Mouse (Mus musculus) kidney, adult 11 months (tissue): ENCODE measurements at regions not wholly inside any gene's neighbourhood (a gene's known extent, or its start where the extent isn't known, plus 50 kb on each side); places are given as distances from the start of the nearest gene placed in this dataset.

ENCODE experiments used
- DNase-seq: peaks from one replicate; pipeline ENCODE4 v3.0.0; 2022

DNA sequence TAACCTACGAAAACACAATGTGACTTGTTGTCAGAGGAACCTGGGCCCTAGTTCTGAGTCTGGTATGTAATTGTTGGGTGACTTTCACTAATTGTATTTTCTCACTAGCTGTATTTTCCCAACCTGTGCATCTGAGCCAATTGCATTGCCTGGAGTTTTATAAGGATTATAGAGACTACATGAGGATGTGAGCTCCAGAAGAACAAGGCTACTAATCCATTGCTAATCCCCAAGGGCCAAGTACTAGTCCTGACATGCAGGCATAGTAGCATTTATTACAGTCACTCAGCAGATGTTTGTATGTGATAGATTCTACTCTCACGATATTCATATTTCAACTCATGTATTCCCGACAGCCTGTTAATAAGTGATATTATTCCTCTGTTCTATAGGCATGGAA, 2481.1 kb upstream of the Gm7489 start:
- DNase-seq, result no peak

DNA sequence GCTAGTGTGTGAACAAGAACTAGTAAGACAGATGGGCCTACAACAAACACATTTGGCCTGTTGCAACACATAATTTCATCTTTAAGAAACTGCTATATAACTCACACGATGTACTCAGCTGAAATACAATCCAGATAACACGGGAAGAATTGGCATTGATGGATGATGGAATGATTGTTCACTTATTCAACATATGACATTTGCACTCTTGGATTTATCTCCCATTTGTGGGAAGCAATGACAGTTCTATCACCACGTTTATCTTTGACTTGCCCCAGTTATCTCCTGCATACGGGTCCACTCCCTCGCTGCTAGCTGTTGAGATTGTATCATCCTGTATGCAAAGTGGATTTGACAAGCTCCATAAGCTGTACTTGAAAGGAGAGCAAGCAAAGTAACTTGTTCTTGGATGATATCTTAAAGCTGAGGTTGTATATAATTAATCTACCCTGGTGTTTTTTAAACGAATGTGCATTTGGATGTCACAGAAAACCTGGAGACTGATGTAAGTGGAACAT, 2474.9 kb upstream of the Gm7489 start:
- no peak for DNase-seq

DNA sequence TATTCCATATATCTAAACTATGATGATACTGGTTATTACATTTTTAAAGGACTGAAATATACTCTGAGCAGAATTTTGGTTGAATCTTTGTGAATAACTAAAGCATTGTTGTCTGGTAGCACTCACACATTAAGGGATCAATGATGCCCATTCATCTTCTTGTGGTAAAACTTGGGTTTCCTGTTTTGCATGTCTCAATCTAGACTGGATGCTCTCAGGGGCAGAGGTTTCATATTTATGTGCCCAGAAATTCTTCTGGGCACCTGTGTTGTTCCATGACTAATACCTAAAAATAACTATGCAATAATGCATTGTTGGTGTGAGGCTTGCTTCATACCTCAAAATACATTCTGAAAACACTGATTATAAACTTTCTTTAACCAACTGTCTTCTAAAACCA, 2472.7 kb upstream of the Gm7489 start:
- DNase-seq, result no peak

DNA sequence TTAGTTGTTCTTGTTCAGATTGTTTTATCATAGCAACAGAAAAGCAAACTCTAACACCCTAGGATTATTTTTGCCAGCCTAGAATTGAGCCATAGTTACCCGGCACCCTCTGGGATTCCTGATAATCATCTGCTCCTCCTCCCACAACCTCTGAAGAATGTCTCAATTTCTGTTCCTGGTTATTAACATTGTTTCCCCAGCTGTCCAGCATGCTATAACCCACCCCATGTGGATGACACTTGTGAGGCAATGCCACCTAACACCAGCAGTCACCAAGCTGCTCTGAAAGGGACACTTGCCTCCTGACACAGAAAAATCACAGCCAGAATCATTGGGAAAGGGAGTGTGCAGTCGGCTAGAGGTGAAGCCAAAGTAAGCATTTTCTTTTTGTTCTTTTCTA, 2442.1 kb upstream of the Gm7489 start:
- no peak for DNase-seq

DNA sequence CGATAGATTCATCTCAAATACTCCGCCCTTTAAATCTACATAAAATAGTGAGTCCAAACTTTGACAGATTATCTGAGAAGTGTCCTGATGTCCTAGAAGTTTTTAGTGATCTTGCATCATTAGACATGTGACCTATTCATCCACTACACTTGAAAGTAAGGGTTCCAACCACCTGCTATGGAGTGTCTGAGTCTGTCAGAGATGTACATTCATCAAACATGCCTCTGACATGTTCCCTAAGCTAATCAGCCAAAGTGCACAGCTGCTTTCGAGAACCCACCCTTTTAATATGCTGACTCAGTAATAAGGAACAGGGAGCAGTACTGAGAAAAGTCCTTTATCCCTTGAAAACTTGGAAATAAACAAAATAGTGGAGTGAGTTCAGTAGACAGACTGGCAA, 2414.8 kb upstream of the Gm7489 start:
- no peak for DNase-seq

DNA sequence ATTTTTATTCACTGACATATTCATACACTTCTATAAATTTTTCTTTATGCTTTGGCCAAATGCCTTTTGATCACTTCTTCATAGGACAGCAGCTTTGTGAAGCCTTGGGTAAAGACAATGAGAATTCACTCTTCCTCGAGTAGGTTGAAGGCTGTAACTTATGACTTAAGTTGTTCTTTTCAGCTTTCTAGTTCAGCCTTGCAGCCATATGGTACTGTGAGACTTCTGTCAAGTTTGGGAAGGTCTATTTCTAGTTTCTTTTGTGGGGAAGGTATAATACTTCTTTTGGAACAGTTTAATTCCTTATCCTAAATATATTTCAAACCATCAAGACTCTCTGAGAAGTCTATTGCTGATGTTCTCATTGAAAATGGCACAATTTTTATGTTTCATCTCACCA, 2413.6 kb upstream of the Gm7489 start:
- DNase-seq, result no peak

DNA sequence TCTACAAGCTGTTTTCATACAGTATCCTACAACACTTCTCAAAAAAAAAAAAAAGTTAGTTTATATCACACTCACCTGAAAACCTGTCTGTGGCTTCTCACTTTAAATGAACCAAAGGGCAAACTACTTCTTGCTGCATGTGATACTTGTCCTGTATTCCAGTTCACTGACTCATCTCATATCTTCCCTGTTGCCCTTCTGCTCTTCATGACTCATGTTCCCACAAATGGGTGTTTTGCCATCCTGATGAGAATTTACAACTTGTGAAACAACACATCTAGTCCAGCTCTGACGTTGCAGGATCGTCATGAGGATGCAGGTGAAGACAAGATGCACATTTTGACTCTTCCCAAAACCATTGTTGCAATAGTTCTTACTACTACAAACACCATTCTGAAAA, 2412.7 kb upstream of the Gm7489 start:
- no peak for DNase-seq

DNA sequence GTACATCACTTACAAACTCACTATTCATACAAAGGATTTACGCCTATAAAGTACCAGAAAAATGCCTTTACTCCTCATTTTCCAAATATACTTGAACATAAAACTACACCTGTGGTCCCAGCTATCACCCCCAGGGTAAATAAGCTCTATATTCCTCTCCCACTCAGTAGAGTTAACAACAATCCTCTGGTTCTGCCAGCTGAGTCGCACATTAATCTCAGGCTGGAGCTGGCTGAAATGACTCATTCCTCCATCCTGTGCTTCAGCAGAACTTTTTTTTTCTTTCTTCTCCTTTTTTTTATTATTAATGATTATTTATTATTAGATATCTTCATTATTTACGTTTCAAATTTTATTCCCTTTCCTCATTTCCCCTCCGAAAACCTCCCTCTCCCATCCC, 2402.8 kb upstream of the Gm7489 start:
- DNase-seq, result no peak

DNA sequence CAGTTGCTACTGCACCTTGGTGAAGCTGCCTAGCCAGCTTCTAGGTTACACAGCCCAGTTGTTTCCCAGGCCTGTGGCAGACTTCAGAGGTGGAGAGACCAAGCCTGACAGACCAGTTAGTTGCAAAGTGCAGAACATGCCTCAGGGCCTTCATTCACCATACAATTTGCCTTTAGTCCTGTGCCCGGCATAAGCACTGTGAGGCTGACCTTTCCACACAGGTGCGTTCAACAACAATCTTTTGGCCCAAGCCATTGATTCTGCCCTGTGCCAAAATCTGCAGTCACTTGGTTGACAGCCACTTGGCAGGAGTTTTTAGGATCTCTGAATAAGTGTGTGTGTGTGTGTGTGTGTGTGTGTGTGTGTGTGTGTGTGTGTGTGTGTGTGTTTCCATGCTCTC, 2400.5 kb upstream of the Gm7489 start:
- peak; percentile 73 for DNase-seq

DNA sequence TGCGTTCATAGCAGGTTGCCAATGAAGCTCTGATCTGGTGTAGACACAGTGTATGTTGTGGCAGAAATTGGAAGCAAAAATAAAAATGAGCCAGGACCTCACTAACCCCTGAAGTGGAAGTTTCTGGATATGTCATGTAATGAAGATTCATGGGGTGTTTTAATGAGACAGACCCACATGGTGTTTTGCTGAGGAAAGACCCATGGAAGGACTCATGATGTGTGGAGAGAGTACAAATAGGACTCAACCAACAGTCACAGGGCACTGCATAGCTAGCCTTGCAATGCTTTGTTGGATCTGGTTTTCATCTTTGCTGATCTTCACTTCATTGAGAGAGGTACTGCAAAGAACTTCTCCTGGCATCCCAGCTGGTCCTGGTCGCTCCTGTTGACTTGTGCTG, 2399.2 kb upstream of the Gm7489 start:
- no peak for DNase-seq

DNA sequence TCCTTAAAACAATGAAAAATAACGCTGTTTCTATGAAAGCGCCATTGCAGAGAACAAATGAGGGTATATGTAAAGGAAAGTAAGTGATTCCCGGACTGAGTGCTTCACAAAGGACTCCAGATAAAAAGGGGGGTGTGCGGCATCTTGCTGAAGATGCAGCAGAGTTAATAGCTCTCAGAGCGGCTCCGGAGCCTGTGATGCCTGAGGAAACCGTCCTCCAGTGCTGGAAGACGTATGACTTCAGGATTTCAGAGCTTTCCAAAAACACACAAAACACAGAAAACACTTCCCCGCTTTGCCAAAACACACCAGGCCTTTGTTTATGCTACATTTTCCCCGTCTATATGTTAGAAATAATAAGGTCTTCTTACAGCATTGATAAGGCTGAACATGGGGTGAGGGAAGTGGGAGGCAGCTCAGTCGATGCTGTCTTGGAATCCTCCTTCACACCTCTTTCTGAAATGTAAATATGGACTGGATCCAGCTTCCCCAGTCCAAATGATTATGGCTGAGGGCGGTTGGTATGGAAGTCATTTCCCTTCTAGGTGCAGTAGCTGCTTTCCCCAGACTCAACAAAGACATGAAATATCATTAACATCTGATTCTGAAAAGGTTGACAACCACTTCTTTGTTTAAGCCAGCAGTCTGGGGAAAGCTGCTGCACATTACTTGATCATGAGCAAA, 2382.5 kb upstream of the Gm7489 start:
- DNase-seq, result no peak

DNA sequence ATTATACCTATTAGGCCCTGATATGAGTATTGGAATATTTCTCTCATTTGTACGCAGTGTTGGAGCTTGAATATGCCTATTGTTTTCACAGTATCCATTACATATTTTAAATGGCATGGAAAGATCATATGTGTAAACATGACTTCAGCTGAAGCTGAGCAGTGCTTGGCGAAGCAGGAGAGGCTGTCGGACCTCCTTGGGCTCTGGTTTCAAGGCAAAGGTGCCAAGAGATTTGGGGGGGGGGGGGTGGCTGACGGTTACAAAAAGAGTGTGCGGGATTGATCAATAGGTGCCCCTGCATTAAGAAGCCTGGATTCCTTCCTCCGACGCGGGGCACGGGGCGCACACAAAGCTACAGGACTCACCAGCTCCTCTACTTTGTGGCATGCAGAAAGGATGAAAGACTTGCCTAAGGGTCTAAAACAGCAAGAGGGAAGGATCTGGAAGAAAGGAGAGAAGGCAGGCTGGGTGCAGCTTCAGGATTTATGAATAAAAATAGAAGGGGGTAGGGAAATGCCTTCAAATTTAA, 2381.9 kb upstream of the Gm7489 start:
- DNase-seq, result no peak

DNA sequence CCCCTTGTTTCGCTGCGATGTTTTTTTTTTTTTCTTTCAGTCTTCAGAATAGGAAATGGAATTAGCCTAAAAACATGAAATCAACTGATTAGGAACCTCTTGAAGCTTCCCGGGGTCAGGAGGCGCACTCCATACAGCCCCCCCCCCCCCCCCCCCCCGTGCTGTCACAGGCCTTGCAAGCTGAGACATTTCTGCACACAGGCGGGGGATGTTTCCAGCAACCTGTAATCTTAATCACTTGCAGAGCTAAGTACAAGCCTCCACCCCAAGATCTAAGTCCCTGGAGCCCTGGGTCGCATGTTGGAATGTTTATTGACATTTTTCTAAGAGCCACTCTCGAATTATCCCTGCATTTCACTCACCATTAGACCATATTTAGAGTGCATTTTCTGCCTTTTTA, 2381.4 kb upstream of the Gm7489 start:
- DNase-seq, result no peak

DNA sequence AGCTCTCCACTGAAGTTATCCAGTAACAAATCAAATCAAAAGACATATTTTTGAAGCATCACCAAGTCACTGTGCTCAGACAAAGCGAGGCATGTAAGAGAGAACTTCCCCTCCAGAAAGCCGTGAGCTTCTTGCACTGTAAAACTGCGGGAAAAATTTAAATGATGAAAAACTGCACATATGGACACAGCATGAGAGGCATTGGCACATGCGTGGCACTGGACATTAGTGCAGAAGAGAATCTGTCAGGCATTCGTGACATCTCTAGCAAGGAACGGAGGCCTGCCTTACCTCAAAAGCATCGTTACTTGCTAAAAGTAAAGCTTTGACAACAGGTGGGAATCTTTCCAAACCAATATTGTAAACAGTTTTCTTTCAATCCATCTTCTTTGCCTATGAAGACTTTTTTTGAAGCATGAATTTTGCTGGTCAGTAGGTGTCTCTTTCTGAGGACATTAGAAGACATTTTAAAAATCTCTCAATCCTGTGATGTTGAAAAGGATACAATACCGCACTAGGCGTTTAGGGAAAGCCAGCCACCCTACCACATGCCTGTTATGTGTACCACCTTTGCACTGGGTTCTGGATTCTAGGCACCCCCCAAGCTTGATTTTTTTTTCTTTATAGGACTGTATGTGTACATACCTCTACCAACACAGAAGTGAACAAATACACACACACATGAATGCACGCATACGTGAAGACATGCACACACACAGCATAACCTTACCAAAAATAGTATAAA, 2380.5 kb upstream of the Gm7489 start:
- DNase-seq, result no peak

DNA sequence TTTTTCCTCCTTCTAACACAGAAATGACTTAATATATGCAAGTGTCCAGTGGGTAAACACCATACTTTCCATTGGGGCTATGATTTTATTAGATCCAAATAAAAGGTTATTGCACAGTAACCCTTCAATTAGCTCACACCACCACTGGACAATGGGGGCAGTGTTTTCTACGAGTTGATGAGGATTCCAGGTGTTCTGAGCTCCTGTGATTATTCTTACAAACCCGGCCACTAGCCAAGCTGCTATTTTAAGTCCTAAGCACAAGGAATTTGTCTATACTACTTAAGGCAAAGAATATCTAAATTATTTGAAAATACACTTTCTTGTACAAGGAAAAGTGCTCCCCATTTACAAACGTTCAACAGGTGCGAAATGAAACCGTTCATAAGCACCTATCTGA, 2379.9 kb upstream of the Gm7489 start:
- no peak for DNase-seq

DNA sequence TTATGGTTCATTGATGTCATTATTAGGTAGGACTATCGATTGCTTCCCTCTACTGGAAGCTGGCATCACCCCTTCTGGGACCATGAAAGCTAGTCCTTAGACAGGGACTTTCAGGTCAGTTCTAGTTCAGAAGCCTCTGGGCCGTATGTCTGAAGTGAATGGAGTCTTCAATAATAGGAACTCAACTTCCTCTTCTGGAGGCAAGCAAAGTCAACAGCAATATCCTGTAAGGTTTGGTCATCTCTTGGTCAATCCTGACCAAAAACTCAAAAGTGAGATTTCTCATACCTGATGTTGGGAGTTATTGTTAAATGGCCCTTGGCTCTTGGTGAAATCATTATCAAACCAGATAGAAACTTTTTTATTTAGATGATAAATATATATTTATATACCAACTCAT, 2377.6 kb upstream of the Gm7489 start:
- DNase-seq, result no peak

DNA sequence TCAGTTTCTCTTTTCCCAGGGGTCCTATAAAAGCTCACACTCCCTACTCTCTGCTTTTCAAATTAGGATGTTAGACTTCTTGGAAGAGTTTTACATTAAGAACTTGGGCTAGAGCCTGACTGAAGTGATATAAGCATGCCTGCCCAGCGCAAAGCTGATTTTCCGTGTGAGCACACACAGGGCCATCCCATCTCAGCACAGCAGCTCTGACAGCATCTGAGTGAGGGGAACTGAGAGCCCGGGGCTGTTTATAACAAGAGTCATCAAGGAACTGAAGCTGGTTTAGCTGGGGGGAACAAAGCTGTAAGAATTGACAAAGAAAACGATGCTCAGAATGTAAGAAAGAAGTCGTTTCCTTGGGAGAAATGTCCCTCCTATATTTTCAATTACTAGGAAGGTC, 2373.4 kb upstream of the Gm7489 start:
- no peak for DNase-seq

DNA sequence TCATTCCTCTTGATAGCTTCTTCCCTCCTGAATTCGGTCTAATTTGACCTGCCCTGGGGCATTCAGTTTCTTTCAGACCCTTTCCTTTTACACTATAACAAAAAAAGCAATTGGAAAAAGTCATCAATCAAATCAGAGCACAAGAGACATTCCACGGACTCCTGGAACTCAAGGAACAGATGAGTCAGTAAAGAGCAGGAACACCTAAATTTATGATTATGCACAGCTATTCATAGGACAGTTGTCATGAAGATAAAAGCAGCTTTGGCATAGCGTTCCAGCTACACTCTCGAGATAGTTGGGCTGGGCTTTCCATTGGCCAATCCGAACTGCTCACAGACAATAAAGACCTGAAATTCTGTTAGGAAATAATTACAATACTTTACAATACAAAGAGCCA, 2348.4 kb upstream of the Gm7489 start:
- DNase-seq, result no peak

DNA sequence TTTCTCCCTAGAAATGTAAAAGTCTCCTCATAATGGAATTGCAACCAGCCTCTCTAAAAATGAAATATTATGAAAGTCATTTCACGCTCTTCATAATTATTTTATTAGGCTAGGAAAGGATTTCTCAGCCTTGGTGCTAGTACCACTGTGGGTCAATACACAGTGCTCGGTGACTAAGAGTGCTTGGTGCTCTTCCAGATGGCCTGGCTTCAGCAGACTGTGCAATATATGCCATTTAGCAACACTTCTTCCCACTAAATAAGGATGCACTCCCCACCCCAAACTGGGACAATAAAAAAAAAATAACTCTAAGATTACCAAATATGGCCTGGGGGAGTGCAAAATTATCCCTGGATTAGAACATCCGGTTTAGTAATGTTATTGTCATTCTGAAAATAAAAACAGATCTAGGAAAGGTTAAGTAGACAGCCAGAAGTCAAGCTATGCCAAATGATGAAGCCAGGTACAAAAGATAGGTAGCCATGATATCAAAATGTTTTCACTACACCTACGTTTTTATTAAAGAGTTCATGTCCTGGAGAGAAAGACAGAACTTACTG, 2333.4 kb upstream of the Gm7489 start:
- DNase-seq, result no peak

DNA sequence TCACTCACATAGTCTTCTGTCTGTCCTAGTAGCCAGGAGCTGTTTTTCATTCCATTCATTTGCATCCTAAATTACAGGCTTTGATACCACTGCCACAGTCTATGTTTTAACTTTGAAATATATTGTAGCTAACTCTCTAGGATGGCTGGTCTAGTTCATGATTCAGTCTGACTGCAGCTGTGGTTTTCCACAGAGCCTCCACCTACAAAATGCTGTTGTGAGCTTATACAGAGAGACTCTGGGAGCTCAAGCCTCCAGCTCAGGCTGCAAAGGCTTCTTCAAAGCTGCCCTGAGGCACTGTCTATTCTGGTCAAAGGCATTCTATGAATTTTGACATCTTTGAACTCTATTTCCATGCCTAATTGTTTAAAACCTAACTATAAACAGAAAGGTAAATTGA, 2326.5 kb upstream of the Gm7489 start:
- DNase-seq, result no peak

DNA sequence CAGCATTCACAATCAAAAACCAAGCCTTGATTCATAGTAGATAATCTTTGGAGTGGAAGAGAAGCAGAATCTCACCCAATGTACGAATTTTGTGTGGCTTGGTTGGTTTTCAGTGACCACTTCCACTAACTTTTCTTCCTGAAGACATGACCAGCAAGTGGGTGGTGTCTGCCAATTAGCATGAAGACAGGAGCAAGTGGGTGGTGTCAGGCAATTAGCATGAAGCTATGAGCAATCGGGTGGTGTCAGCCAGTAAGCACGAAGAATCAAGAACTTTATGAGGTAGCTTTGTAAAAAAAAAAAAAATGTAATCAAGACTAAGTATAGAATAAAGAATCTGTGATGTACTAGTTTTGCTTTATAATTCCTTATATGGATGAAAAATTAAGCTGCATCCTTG, 2319.2 kb upstream of the Gm7489 start:
- no peak for DNase-seq

DNA sequence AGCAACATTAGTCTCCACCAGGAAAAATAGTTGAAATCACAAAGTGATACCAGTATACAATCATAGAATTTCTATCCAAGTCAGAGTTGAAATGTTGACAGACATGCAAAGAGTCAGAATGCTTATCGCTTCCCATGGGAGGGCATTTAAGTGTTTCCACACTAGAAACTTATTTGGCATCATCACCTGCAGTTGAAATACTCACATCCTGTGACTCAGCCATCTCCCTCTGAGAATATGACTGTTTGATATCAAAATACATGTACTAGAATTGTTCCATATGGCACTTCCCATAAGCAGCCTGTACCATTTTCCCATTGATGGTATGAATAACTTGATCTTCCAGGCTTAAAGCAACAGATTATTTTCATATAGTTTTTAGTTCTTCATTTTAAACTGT, 2314.1 kb upstream of the Gm7489 start:
- DNase-seq, result no peak

DNA sequence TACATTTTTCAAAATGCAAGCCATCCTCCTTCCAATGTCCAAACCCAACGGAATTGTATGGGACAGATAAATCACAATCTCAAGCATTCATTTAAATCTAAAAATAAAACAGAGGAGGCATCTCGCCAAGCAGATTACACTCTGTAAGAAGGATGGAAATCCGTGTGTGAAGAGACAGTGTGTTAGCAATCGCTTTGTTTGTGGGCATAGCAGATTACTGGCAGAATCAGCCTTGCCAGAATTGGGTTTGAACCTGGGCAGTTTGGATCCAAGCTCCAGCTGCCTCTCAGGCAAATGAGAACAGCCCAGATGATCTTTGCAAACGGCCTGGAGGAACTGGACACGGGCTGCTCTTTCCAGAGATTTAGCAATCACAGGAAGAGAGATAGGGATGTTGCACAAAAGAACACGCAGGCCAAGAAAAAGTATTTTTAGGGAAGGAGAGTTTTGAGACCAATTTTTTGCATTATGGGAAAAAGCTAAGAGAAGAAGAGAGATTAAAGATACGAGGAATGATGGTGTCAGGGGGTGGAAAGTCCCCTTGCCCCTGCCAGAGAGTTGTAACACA, 2310.1 kb upstream of the Gm7489 start:
- DNase-seq, result no peak

DNA sequence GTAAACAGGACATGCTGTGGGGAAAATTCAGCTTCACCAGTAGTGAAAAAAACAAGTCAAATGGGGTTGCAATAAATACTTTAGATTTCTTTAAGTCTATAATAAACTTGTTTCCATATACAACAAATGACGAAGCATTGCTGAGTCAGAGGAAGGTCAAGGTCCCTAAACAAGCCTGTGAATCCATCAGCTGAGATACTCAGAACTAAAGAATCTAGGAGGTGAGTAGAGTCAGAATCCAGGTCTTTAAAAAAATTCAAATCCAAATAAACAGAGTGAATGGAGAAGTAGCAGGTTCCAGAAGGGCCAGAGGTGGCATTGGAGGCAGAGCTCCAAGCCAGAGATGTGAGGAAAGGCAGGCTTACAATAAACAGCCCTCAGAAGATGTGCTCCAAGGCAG, 2301.1 kb upstream of the Gm7489 start:
- DNase-seq, result no peak
